Mouse (Mus musculus) CD4-positive, CD25-positive, alpha-beta regulatory T cell, adult 4 months (primary cell): ENCODE measurements around the gene Olfr101. TPM values are rescaled to one million over a fixed set of nuclear protein-coding genes. Genes with fewer than 3 reads are reported as not detected.

Experiments used
- ATAC-seq: one replicate; pipeline ENCODE4 v1.8.0; 2017
- polyA plus RNA-seq, 2 experiments: library from polyadenylated mRNA; unstranded; fragments of 100-300 nt; shearing (Covaris generic); gene quantifications; one replicate each; pipeline ENCODE4 v1.2.1; 2017

The Olfr101 gene
- under 1 TPM; 0.22 to 0.25 TPM for polyA plus RNA-seq

- no peak for ATAC-seq
Measured at GRCm38 (mm10) chr17:37304213-37304612, at the start of gene Olfr101. Gene Olfr101, minus strand, starts transcription at chr17:37304313.

- no peak for ATAC-seq
Measured at GRCm38 (mm10) chr17:37339598-37339997, 35.5 kb upstream of the Olfr101 start, which contains the start of gene Olfr103. Gene Olfr103, minus strand, starts transcription at chr17:37339698.

- ATAC-seq = no peak
Measured at GRCm38 (mm10) chr17:37316954-37317353, 12.8 kb upstream of the Olfr101 start, which contains the start of gene Olfr102. Gene Olfr102, minus strand, starts transcription at chr17:37317054.

GRCm38 (mm10) chr17:37310146-37310699 lies 6.1 kb upstream of the Olfr101 start:
- ATAC-seq = no peak

DNA sequence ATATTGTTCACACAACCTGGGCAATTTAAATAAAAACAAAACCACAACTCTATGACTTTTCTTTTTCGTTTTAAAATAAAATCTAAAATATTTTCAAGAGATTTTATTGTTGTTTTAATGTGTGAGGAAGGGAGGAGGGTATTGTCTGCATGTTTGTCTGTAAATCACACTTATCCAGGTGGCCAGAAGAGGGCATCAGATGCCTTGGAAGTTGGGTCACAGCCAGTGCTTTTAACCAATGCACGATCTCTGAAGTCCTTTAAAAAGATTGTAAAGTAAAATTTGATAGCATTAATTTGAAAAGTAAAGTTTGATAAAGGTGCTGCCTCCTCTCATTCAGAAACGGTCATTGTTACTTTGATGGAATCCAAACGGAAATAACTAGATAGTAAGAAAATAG lies 4.4 kb upstream of the Olfr101 start:
- no peak for ATAC-seq

- ATAC-seq = no peak
Measured at GRCm38 (mm10) chr17:37283360-37283759, 20.8 kb downstream of the Olfr101 start, which contains the start of gene Olfr99. Gene Olfr99, minus strand, starts transcription at chr17:37283460.

GRCm38 (mm10) chr17:37280331-37280730 lies 23.8 kb downstream of the Olfr101 start:
- ATAC-seq = no peak

DNA sequence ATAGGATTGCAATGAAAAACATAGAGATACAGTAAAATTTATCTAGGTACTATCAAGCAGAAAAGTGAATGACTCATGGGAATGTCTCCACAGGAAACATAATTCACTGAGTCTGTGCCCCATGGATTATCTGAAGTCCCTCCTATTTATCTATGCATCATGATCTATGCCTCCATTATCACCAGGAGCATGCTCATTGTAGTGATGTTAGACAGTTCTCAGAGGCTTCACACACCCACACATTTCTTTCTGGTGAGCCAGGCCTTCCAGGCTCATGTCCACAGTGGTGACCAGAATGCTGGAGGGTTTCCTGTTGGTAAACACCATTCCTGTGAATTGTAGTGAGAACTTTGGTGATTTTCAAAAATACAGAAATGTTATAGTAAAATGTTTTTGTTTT lies 27.5 kb downstream of the Olfr101 start:
- ATAC-seq = no peak

- no peak for ATAC-seq
Measured at GRCm38 (mm10) chr17:37275626-37276248, 28.4 kb downstream of the Olfr101 start.

GRCm38 (mm10) chr17:37270702-37271092 lies 33.4 kb downstream of the Olfr101 start:
- peak; percentile 86 for ATAC-seq

DNA sequence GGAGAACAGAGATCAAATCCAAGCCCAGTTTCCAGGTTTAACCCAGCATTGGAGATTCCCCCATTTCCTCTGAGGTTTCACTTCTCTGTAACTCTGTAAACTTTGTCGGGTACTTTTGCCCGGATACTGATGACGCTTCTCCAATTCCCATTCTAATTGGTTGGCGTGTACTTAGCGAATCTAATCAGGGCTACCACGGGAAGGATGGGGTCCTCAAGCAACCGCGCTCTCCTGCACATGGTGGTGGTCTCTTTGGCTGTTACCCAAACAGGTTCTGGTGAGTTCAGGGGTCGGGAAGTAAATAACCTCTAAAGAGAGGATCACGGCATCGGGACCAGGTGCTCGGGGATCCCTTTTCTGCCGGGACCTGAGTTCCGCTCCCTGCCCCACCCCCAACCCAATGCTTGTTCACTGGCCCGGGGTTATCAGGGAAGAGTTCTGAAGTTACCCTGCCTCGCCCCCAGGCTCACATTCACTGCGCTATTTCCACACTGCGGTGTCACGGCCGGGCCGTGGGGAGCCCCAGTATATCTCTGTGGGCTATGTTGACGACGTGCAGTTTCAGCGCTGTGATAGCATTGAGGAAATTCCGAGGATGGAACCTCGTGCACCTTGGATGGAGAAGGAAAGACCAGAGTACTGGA lies 33.9 kb downstream of the Olfr101 start, which contains the start of gene H2-M3:
TSS of gene H2-M3 (plus strand) at position 163 of the 644 bp plus-strand sequence.
- ATAC-seq = peak; percentile 88

GRCm38 (mm10) chr17:37263626-37264025 lies 40.5 kb downstream of the Olfr101 start, which contains the start of gene Olfr98:
Gene Olfr98, minus strand, starts transcription at chr17:37263749.
- ATAC-seq = no peak

- peak; percentile 61 for ATAC-seq
Measured at GRCm38 (mm10) chr17:37250544-37250943, 53.6 kb downstream of the Olfr101 start.

DNA sequence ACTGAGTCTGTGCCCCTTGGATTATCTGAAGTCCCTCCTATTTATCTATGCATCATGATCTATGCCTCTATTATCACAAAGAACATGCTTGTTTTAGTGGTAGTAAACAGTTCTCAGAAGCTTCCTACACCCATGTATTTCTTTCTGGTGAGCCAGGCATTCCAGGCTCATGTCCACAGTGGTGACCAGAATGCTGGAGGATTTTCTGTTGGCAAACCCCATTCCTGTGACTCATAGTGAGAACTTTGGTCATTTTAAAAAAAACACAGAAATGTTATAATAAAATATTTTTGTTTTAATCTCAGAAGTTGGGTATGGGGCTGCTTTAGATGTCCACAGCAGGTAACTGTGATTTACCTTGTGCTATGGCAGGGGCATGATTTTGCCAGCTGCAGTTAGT lies 54.7 kb downstream of the Olfr101 start:
- ATAC-seq = no peak

Other genes starting within 250 kb of the Olfr101 start
- gene Olfr90, start 215.8 kb downstream of the Olfr101 start, polyA plus RNA-seq = under 1 TPM in 1 of 2 experiments, not detected in 1; 0.11 TPM
- not detected for gene Olfr91, start 206.0 kb downstream of the Olfr101 start, polyA plus RNA-seq
- not detected for gene Olfr92, start 184.2 kb downstream of the Olfr101 start, polyA plus RNA-seq
- not detected for gene Olfr93, start 142.8 kb downstream of the Olfr101 start, polyA plus RNA-seq
- under 1 TPM in 1 of 2 experiments, not detected in 1; 0.70 TPM for gene Ubd, start 110.4 kb downstream of the Olfr101 start, polyA plus RNA-seq
- not detected for gene Olfr94, start 103.3 kb downstream of the Olfr101 start, polyA plus RNA-seq
- gene Olfr95, start 91.2 kb downstream of the Olfr101 start, polyA plus RNA-seq = not detected
- gene Olfr96, start 84.2 kb downstream of the Olfr101 start, polyA plus RNA-seq = not detected
- not detected for gene Olfr97, start 67.0 kb downstream of the Olfr101 start, polyA plus RNA-seq
- not detected for gene Olfr98, start 40.6 kb downstream of the Olfr101 start, polyA plus RNA-seq
- 100 to 1,000 TPM; 131 to 144 TPM for gene H2-M3, start 34.1 kb downstream of the Olfr101 start, polyA plus RNA-seq
- gene Olfr99, start 20.9 kb downstream of the Olfr101 start, polyA plus RNA-seq = 1 to 10 TPM; 4.3 to 5.5 TPM
- not detected for gene Olfr102, start 12.7 kb upstream of the Olfr101 start, polyA plus RNA-seq
- gene Olfr103, start 35.4 kb upstream of the Olfr101 start, polyA plus RNA-seq = not detected
- gene Olfr104-ps, start 55.3 kb upstream of the Olfr101 start, polyA plus RNA-seq = not detected
- not detected for gene Olfr105-ps, start 74.7 kb upstream of the Olfr101 start, polyA plus RNA-seq
- gene Olfr106-ps, start 86.1 kb upstream of the Olfr101 start, polyA plus RNA-seq = not detected
- gene Olfr107, start 94.9 kb upstream of the Olfr101 start, polyA plus RNA-seq = under 1 TPM in 1 of 2 experiments, not detected in 1; 0.11 TPM
- gene Olfr108, start 141.2 kb upstream of the Olfr101 start, polyA plus RNA-seq = not detected
- gene Olfr109, start 154.6 kb upstream of the Olfr101 start, polyA plus RNA-seq = not detected
- gene H2-M2, start 179.2 kb upstream of the Olfr101 start, polyA plus RNA-seq = not detected
- gene Olfr110, start 188.2 kb upstream of the Olfr101 start, polyA plus RNA-seq = not detected
- gene Olfr111, start 203.7 kb upstream of the Olfr101 start, polyA plus RNA-seq = not detected